Mouse (Mus musculus) intestine, embryonic 16.5 days (tissue): ENCODE data around the gene Slc26a1. TPM values are rescaled to one million over a fixed set of nuclear protein-coding genes. Genes with fewer than 3 reads are reported as not detected.

Experiments used
- polyA plus RNA-seq: library from polyadenylated mRNA; unstranded; fragments of >200 nt; fragmentation: Nextera tagmentation; extraction: Ambion mirVana; gene quantifications from 2 replicates; pipeline ENCODE4 v1.2.1, GENCODE M21; 2015

Gene Slc26a1
- polyA plus RNA-seq, 1 experiment from 2014 or later = 8.0 TPM

Other genes starting within 250 kb of the Slc26a1 start
- 440 and 455 TPM in 2 replicates for gene Atp5k, start 241.1 kb downstream of the Slc26a1 start, polyA plus RNA-seq
- gene Mfsd7a, start 226.7 kb downstream of the Slc26a1 start, polyA plus RNA-seq = 0.38 and 0.55 TPM in 2 replicates
- 12.7 and 15.5 TPM in 2 replicates for gene Pcgf3, start 214.3 kb downstream of the Slc26a1 start, polyA plus RNA-seq
- gene Cplx1, start 125.5 kb downstream of the Slc26a1 start, polyA plus RNA-seq = 2.3 and 2.7 TPM in 2 replicates
- gene Gak, start 45.8 kb downstream of the Slc26a1 start, polyA plus RNA-seq = 75.7 and 85.1 TPM in 2 replicates
- 31.7 and 31.9 TPM in 2 replicates for gene Tmem175, start 45.8 kb downstream of the Slc26a1 start, polyA plus RNA-seq
- 11.3 and 11.9 TPM in 2 replicates for gene Idua, start 15.2 kb downstream of the Slc26a1 start, polyA plus RNA-seq
- 11.3 and 14.0 TPM in 2 replicates for gene Dgkq, start 5.9 kb downstream of the Slc26a1 start, polyA plus RNA-seq
- 8.5 and 9.7 TPM in 2 replicates for gene Fgfrl1, start 16.8 kb upstream of the Slc26a1 start, polyA plus RNA-seq
- 0.43 and 1.1 TPM in 2 replicates for gene Rnf212, start 99.4 kb upstream of the Slc26a1 start, polyA plus RNA-seq
- 2.3 and 4.0 TPM in 2 replicates for gene Tmed11, start 119.8 kb upstream of the Slc26a1 start, polyA plus RNA-seq
- 0.02 TPM in 1 of 2 replicates, not detected in the other for gene Vmn2r8, start 133.3 kb upstream of the Slc26a1 start, polyA plus RNA-seq
- not detected in 2 replicates for gene Vmn2r9, start 177.0 kb upstream of the Slc26a1 start, polyA plus RNA-seq